Mouse (Mus musculus) kidney, postnatal 36 days (tissue): ENCODE measurements around the gene Sh3rf1.

Source experiments
- DNase-seq, 2 experiments: peaks; one replicate each; pipeline ENCODE4 v3.0.0; 2021 to 2022; ENCODE audit warnings: mixed read lengths in 2 of 2

The Sh3rf1 gene

DNA sequence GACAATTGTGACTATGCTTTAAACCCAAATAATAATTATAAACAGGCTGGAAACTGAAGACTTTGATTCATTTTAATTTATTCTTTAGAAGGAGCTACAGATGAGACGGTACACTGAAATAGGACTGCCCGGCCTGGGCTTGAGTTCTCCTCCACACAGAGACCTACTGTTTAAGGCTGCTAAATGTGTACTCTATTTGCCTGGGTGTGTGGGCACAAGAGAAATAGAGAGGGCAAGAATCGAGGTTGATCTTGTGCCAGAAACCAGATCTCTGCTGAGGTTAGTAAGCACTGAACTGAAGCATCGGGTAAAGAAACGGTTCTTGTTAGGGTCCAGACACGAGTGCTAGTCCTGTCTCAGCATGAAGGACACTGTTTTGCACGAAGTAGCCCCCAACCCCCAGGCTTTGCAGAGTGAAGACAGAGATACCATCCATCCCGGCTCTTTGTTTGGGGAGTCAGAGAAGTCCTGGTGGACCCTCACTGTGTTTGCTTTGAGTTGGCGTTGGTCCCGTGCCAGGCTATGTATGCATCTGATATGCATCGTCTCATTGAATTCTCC is 64.4 kb downstream of the Sh3rf1 start:
- no peak for DNase-seq

DNA sequence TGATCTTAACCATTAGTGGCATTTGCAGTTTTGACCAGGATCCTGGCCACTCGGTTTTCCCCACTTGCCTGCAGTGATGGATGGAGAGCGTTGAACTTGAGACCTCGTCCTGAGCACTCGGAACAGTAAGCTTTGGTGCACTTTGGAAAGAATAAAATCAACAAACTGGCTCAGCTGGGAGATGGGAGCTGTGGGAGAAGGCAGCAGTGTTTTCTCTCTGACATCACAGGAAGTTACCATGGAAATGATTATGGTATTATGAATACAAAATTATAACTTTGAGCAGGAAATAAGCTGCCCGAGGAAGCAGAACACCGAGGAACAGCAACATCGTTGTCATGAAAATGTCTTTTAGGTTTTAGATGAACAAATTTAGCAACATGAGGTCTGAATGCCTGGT is 65.0 kb downstream of the Sh3rf1 start:
- peak in 1 of 2 experiments; percentile 38 for DNase-seq

DNA sequence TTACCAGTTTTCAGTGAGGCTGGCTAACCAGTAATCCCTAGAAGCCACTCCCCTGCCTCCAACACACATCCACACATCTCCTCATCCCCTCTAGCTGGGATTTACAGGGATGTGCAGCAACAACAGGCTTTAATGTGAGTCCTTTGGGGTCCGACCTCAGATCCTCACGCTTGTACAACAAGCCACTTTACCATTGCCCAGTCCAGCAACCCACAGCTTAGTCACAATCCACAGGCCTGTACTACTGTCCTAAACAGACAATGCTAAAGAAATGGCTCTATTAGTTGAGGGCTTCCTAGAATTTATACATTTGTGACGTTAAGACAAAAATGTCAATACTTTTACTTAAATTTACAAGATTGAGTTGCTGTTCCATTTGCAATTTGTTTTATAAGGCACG is 71.4 kb downstream of the Sh3rf1 start:
- DNase-seq: no peak

DNA sequence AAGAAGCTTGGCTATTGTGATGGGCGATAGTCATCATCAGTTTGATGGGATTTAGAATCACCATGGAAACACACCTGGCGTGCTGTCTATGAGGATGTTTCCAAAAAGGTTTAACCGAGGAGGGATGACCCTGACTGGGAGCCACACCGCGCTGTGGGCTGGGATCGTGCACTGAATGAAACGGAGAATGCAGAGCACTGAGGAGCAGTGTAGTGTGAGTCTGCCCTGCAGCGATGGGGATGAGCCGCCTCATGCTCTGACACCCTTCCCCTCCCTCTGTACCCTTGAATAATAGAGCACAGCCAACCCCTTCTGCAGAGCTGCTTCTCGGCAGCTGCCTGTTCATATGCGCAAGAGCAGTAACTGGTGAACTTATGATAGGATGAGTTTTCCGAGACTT is 71.8 kb downstream of the Sh3rf1 start:
- no peak for DNase-seq

DNA sequence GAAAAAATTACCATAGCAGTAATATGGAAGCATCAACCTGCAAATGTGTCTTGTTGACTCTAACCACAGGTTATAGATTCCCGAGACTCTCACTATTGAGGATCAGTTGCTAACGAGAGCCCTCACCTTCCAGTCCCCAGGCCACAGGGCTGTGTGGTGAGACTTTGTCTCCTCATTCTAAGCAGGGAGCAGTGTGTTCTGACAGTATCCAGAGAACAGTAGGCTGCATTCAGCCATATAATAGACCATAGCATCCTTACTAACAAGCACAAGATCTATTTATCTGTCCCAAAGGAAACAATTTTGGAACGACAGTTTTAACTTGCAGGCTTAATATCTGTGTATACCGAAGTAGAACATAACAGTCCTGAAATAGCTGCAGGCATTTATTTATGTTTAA is 75.2 kb downstream of the Sh3rf1 start:
- no peak for DNase-seq

DNA sequence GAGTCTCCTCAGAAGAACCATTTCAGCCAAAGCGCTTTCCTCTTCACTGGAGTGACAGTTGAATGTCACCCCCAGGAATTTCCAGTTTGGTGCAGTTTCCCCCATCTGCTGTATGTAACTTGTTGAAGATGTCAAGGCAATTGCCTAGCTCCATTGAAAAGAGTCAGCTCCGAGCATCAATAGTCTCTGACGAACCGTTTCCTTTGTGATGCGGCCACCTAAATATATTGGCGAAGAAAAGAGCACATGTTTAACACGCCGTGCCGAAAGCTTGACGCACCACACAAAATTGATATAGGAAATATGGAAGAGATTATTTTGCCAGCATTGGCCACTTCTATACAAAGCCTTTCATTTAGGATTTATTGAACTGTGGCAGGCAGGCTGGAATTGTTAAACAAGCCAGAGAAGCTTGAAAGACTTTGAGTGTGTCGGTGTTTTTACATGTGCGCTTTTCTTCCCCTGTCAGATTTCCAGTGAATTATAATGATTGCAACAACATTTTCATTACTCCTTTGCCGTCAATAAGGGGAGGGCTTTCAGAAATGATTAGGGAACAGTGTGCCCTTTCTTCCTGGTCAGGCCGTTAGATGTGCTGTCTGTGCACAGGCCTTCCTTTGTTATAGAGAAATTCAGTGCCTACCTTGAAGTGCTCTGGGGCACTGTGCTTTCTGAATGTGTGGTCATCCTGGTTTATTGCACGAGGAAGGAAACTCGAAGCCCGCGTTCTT is 77.8 kb downstream of the Sh3rf1 start:
- DNase-seq: no peak

DNA sequence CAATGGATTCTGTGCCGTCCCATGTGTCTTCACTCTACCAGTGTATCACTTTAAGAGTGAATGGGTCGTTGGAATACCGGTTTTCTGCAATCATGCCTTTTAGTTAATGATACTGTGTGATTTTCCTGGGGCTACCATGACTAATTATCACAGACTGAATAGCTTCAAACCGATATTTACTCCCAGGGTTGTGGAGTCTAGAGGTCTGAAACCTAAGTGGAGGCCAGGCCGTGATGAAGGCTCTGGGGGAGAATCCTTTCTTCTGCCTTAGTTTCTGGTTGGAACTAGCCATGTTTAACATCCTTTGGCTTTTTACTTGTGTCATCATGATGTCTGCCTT is 78.3 kb downstream of the Sh3rf1 start:
- no peak for DNase-seq

DNA sequence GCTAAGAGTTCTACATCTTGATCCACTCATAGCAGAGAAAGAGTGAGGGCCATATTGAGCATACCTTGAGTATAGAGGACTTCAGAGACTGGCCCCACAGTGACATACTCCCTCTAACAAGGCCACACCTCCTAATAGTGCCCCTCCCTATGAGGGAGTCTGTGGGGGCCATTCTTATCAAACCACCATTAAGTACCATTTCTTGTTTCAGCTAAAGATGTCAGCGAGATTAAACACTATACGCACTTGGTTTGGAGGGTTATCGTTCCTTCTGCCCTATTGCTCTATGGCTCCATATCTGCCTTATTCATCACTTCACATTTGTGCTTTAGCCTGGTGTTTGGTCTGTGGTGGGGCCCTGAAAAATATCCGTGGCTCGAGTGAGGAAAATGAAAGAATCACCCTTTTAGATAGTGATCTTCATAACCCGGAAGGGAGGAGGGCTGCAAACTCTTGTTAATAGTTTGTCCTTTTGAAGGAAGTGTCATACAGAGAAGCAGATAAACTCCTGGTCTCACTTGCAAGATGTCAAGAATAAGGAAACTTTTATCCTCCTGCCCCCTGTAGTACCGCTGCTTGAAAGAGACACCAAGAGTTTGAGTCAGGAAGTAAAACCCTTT is 81.9 kb downstream of the Sh3rf1 start:
- DNase-seq: no peak

DNA sequence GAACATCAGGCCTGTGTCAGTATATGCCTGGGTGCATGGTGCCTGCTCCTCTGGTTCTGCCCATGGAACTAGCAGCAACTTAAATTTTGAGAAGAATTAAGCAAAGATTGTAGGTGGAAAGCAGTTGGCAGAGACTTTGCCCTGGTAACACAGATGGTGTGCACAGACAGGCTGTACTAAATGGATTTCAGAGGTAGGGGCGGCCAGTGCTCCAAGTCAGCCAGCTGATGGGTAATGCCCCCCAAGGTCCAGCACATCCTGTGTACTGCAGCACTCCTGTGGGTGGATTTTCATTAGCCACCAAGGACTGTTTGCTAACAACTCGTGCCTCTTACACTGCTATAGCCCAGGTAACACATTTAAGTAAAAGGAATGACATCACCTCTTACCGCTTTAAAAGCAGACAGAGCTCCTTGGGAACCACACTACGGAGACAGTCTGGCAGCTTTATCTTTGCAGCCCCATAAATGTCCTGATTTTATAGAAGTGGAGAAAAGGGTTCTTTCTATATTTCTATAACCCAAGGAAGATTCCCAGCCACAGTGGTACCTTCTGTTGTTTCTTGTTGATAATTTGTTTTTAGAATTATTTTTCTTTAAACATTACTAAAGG is 82.9 kb downstream of the Sh3rf1 start:
- no peak for DNase-seq

DNA sequence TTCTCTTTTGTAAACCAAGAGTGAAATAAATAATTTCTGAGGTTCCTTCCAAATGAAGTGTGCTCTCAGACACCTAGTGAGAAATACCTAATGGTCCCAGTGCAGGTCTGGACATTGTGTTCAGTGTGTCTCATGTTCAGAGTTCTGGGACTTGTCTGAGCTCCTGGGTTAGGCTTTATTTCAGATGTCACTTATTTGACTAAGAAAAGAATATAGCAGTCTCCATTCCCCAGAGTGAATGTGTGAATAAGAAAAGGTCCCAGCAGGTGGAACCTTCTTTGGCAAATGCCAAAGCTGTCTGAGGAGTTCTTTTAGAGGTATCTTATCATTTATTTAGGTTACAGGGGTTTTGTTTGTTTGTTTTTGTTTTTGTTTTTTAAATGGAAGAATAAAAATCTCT is 85.2 kb downstream of the Sh3rf1 start:
- DNase-seq: no peak

DNA sequence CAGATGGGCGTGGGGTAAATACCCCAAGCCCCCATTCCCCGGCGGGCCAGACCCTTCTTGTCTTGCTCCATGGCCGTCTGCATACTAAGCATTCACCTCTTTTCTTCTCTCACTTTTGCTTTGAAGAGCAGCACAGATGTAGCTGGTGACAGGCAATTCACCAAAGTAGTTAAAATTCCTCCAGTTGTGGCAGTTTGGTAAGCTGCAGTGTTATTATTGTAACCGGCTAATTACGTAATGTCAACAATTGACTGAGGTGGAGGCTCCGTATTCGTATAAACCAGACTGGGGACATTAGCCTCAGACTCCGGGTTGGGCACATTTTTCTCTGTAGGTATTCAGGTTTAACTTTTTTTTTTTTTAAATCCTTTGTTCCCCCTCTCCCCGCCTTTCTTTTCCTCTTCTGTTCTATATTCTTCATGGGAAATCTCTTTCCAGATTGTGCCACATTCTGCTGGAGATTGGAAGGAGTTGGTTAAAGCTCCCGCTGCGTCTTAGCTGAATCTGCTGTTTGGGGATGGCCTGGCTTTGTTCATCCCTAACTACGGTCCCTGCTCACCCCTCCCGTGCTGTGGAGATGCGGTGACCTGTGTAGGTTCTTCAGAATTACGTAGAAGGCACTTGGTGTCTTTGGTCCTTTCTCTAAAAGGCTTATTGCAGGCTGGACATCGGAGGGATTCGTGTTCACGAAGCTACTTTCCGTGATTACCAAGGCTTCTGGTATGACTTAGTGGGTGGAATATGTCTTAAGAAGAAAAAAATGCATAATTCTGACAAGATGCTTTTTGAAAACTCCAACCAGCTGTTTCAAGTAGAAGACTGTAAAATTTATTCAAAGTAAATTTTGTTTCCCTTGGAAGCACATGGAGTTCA is 86.1 kb downstream of the Sh3rf1 start:
- DNase-seq: no peak

DNA sequence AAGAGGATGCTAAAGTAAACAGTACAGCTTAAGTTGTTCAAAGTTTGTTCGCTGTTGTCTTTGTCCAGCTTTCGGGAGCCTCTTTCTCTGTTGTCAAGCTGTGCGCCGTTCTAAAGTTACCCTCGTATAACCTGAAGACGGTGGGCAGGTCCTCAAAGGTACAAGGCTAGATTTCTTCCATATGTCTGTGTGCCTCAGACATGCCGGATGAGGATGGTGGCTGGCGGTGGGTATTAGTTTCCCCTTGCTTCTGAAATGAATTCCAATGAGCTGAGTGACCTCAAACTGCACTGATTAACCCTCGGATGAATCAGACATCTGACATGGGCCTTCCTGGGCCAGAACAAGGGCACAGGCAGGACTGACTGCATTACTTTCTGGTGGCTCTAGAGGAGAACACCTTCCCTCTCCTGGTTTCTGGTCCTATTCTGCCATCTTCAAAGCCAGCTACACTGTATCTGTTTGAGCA is 86.8 kb downstream of the Sh3rf1 start:
- DNase-seq: no peak

DNA sequence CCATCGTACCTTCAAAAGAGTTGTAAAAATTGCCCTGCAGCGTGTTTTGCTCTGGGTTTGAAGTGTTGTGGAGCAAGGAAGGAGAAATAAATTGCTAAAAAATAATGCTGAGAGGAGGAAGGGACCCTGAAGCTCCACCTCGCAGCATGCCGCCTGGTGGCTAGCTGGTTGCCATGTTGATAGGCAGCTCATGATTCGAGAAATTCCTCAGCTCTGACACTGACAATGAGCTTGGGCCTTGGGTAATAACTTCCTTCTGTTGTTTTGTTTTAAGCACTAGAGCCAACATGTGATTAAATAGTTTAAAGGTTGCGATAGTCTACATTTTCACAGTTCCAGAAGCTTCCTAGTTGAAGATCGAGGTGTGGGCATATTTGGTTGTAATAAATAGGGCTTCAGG is 89.3 kb downstream of the Sh3rf1 start:
- no peak for DNase-seq

DNA sequence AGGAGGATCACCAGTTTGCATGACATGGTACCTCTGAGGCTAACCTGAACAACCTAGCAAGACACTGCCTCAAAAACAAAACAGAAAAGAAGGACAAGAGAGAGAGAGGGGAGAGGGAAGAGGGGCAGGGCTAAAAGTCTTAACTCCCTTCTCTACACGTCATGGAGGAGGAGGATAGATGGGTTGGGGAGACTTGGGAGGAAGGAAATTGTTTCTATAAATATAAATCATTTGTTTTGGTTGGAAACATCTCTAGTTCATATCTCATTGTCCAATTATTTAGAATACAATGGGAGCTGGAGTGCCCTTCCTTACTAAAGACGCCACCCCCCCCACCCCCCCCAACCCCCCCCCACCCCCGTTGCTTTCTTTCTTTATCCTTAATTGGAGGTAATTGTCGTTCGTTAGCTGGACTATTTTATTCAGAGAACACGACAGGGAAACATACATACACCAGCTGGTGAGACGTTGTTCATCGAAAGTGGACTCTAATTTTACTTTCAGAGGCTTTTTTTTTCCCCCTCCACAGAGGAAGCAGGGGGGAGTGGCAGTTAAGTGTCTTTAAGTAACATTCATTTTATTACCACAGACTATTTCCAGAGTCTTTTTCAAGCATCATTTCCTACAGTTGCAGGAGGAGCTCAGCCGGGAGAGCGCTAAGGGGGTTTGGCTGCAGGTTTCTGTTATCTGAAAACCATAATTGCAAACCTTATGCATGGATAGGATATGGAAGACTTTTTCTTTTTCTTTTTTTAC is 92.5 kb downstream of the Sh3rf1 start:
- DNase-seq: no peak

DNA sequence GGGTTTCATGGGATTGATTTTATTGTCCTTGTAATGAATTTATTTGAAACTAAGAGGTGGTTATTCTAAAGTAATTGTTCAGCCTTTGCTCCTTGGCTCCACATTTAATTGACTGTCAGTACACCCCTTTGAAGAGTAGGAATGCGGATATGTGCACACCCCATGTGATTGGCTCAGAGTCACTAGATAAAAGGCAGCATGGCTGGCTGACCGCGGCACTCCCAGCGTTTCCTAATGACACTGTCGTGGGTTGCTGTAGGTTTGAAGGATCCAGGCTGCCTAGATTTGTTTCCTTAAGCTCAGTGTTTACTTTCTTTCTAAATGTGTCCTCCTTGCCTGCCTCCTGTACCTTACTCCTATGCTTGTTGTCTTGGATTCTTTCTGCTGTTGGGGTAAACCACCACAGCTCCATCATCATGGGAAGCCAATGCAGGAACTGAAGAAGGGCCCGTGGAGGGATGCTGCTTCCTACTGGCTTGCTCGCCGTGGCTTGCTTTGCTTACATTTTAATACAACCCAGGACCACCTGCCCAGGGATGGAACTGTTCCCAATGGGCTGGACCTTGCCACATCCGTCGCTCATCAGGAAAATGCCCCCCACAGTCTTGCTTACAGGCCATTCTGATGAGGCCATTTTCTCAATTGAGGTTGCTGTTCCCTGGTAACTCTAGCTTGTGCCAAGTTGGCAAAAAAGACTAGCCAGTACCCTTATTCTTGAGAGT is 93.3 kb downstream of the Sh3rf1 start:
- peak; percentile 34 to 48 for DNase-seq

DNA sequence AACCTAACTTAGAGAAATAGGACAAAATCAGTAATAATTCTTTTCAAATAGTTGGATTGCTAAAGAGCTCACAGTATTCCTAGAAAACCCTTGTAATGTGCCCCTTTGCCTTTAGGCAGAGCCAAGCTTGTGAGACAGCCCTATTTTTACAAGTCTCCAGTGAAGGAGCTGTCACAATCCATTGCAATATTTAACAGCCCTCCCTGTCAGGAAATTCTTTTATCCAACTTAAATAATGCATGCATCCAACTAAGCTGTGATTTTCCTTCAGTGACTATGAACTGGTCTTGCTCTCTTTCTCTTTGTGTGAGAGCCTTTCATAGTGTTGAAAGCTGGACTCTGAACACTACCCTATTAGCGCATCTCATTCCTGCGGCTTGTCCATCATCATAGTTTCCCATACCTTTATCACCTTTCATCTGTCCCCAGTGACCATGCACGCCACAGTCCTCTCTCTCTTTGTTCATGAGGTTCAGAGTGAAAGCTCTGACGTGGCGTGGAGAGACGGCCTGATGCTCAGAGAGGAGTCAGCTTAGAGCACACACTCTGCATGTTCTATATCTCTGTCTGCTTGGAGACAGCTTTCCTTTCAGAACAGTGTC is 94.0 kb downstream of the Sh3rf1 start:
- no peak for DNase-seq

DNA sequence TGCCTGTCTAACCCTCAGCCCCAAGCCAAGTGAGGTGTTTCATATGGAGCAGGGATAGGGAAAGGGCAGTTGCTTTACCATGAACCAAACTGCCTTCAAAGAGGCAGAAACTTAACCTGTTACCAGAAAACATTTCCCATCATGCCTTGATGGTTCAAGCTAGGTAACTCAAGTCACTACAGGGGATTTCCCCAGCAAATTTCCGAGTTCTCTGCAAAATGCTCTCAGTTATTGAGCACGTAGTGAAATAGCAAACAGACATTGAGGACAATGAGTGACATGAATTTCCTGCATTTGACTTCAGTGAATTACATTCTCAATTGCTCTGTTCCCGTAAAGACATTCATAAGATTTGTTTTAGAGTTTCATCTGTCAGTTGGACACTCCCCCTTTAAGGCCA is 97.5 kb downstream of the Sh3rf1 start:
- DNase-seq: no peak

DNA sequence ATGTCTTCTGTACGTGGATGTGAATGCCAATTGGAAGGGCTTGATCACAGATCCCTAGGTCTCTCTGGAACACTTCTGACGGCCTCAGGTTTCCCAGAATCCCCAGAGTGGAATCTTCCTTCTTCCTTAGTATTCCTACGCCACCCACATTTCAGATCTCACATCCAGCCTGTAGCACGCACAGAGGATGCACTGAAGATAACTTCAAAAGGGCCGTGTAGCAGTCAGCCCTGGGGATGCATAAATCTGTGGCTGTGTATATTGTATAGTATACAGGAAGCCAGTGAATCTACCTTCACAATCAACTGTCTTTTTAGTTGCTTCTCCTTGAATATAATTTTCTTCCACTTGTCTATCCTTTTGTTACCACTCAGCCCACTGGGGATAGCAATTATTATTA is 98.1 kb downstream of the Sh3rf1 start:
- no peak for DNase-seq

DNA sequence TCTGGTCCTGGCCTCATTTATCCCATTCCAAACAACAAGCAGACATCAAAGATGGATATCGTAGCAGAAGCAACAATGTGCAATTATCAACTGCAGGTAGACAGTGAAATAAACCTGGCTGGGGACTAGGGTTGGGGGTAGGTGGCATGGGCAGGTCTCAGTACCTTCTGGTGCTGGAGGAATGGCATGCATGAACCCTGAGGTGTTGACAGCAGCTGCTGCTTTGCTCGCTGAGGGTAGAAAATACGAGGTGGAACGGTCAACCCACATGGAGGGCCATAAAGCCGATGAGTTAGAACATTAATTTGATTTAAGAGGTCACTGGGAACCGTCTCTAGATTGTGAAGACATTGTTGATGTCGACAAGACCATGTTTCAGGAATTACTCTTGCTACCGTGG is 98.8 kb downstream of the Sh3rf1 start:
- DNase-seq: no peak

DNA sequence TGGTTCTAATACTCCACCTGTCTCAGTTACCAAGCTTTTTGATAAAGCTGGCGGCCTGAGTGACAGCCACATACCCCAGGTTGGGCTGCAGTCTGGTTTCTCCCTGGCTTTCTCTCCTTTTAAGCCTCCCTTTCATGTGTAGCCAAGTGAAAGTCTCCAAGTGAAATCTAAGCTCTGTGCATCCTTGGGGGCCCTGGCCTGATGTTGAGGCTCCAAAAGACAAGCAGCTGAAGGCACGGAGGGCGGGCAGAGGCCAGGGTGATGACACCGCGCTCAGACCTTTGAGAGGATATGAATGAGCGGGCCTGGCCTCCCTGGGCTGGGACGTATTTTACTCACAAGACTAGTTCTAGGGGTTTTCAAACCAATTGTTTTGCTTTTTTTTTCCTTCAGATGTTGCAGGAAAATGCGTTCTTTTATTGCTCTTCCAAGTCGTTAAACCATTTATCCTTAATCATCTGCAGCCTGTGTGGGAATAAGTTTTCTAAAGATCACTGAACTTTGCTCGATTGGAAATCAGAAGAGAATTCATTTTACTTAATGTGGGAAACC is 100.8 kb downstream of the Sh3rf1 start:
- peak in 1 of 2 experiments; percentile 31 for DNase-seq
